Mouse (Mus musculus): ENCODE measurements at regions not wholly inside any gene's neighbourhood (a gene's known extent, or its start where the extent isn't known, plus 50 kb on each side); places are given as distances from the start of the nearest gene placed in this dataset.

- in situ Hi-C loops (cut with MboI; ENCODE audit: low sequenced_read_pairs in 2 of 2, unreplicated experiment in 2 of 2), result loop anchor here (5.0 to 25.0 kb wide), 4 partner anchors 121 to 632 kb away; no protein-coding TSS in a partner anchor
- TF ChIP-seq ZC3H11A (IDR thresholded peaks at IDR 0.05; ENCODE audit: borderline replicate concordance, low read depth, low read length) (peak; percentile 71; the same call in 1 of the 2 replicates), ZNF384 (IDR thresholded peaks at IDR 0.05; ENCODE audit: low read depth, low read length) (no peak), MAFK (IDR thresholded peaks at IDR 0.05; ENCODE audit: insufficient read depth, low read depth, low read length) (no peak), CHD2 (IDR thresholded peaks at IDR 0.05; ENCODE audit: low read depth, low read length) (no peak), HCFC1 (IDR thresholded peaks at IDR 0.05; ENCODE audit: borderline replicate concordance, insufficient read depth, low read length) (no peak)
- Histone ChIP-seq H3K4me3 (ENCODE audit: insufficient read depth in 1 of 2, low read depth in 1 of 2, low read length in 2 of 2, poor library complexity in 1 of 2, severe bottlenecking in 1 of 2) (no peak overlapping the region), H3K27ac (ENCODE audit: insufficient read depth, low read depth, low read length, poor library complexity, severe bottlenecking) (no peak overlapping the region), H3K9me3 (ENCODE audit: control insufficient read depth, insufficient read depth, low read depth, low read length) (no peaks in the 10 kb centered on the region), H3K9ac (ENCODE audit: insufficient read depth, low read depth, low read length, poor library complexity, severe bottlenecking) (no peak overlapping the region), H3K4me1 (ENCODE audit: control insufficient read depth in 2 of 2, insufficient read depth in 2 of 2, low read length in 2 of 2, poor library complexity in 1 of 2) (no peaks in the 10 kb centered on the region), H3K36me3 (ENCODE audit: control insufficient read depth, insufficient read depth, low read length, poor library complexity, severe bottlenecking) (no peaks in the 10 kb centered on the region)
- peak; percentile 66 for DNase-seq (ENCODE audit: low read depth, low spot score)
Observed at GRCm38 (mm10) chr5:74943737-74944403, 100.7 kb downstream of the Chic2 start.

- Histone ChIP-seq H3K27ac (ENCODE audit: insufficient read depth, low read depth, low read length, poor library complexity, severe bottlenecking) (no peak overlapping the region), H3K9me3 (ENCODE audit: control insufficient read depth, insufficient read depth, low read depth, low read length) (no peaks in the 10 kb centered on the region), H3K4me3 (ENCODE audit: insufficient read depth in 1 of 2, low read depth in 1 of 2, low read length in 2 of 2, poor library complexity in 1 of 2, severe bottlenecking in 1 of 2) (no peak overlapping the region), H3K36me3 (ENCODE audit: control insufficient read depth, insufficient read depth, low read length, poor library complexity, severe bottlenecking) (no peaks in the 10 kb centered on the region), H3K9ac (ENCODE audit: insufficient read depth, low read depth, low read length, poor library complexity, severe bottlenecking) (no peak overlapping the region), H3K4me1 (ENCODE audit: control insufficient read depth in 2 of 2, insufficient read depth in 2 of 2, low read length in 2 of 2, poor library complexity in 1 of 2) (no peaks in the 10 kb centered on the region)
- in situ Hi-C loops (cut with MboI; ENCODE audit: low sequenced_read_pairs in 2 of 2, unreplicated experiment in 2 of 2), result loop anchor here (5.0 to 25.0 kb wide), 4 partner anchors 123 to 629 kb away; no protein-coding TSS in a partner anchor
- no peak for DNase-seq (ENCODE audit: low read depth, low spot score)
- TF ChIP-seq HCFC1 (IDR thresholded peaks at IDR 0.05; ENCODE audit: borderline replicate concordance, insufficient read depth, low read length), result no peak
- no peak for TF ChIP-seq CHD2 (IDR thresholded peaks at IDR 0.05; ENCODE audit: low read depth, low read length)
- no peak for TF ChIP-seq MAFK (IDR thresholded peaks at IDR 0.05; ENCODE audit: insufficient read depth, low read depth, low read length)
- no peak for TF ChIP-seq ZC3H11A (IDR thresholded peaks at IDR 0.05; ENCODE audit: borderline replicate concordance, low read depth, low read length)
- TF ChIP-seq ZNF384 (IDR thresholded peaks at IDR 0.05; ENCODE audit: low read depth, low read length), result no peak
Observed at GRCm38 (mm10) chr5:74941426-74941825, 103.1 kb downstream of the Chic2 start.

- in situ Hi-C loops (cut with MboI; ENCODE audit: low sequenced_read_pairs in 2 of 2, unreplicated experiment in 2 of 2), result loop anchor here in 1 of 2 experiments (25.0 kb wide), 1 partner anchor 625 kb away; no protein-coding TSS in a partner anchor
- Histone ChIP-seq H3K9me3 (ENCODE audit: control insufficient read depth, insufficient read depth, low read depth, low read length) (no peaks in the 10 kb centered on the region), H3K9ac (ENCODE audit: insufficient read depth, low read depth, low read length, poor library complexity, severe bottlenecking) (no peak overlapping the region), H3K27ac (ENCODE audit: insufficient read depth, low read depth, low read length, poor library complexity, severe bottlenecking) (no peak overlapping the region), H3K4me1 (ENCODE audit: control insufficient read depth in 2 of 2, insufficient read depth in 2 of 2, low read length in 2 of 2, poor library complexity in 1 of 2) (no peaks in the 10 kb centered on the region), H3K36me3 (ENCODE audit: control insufficient read depth, insufficient read depth, low read length, poor library complexity, severe bottlenecking) (no peaks in the 10 kb centered on the region), H3K4me3 (ENCODE audit: insufficient read depth in 1 of 2, low read depth in 1 of 2, low read length in 2 of 2, poor library complexity in 1 of 2, severe bottlenecking in 1 of 2) (no peak overlapping the region)
- DNase-seq (ENCODE audit: low read depth, low spot score), result no peak
- no peak for TF ChIP-seq ZNF384 (IDR thresholded peaks at IDR 0.05; ENCODE audit: low read depth, low read length)
- no peak for TF ChIP-seq HCFC1 (IDR thresholded peaks at IDR 0.05; ENCODE audit: borderline replicate concordance, insufficient read depth, low read length)
- TF ChIP-seq CHD2 (IDR thresholded peaks at IDR 0.05; ENCODE audit: low read depth, low read length), result no peak
- no peak for TF ChIP-seq ZC3H11A (IDR thresholded peaks at IDR 0.05; ENCODE audit: borderline replicate concordance, low read depth, low read length)
- TF ChIP-seq MAFK (IDR thresholded peaks at IDR 0.05; ENCODE audit: insufficient read depth, low read depth, low read length), result no peak
Observed at GRCm38 (mm10) chr5:74937416-74937940, 107.1 kb downstream of the Chic2 start.

GRCm38 (mm10) chr5:74936087-74936486, 108.5 kb downstream of the Chic2 start:
- TF ChIP-seq MAFK (IDR thresholded peaks at IDR 0.05; ENCODE audit: insufficient read depth, low read depth, low read length), result no peak
- TF ChIP-seq HCFC1 (IDR thresholded peaks at IDR 0.05; ENCODE audit: borderline replicate concordance, insufficient read depth, low read length), result no peak
- TF ChIP-seq CHD2 (IDR thresholded peaks at IDR 0.05; ENCODE audit: low read depth, low read length), result no peak
- TF ChIP-seq ZNF384 (IDR thresholded peaks at IDR 0.05; ENCODE audit: low read depth, low read length), result no peak
- TF ChIP-seq ZC3H11A (IDR thresholded peaks at IDR 0.05; ENCODE audit: borderline replicate concordance, low read depth, low read length), result no peak
- no peaks in the 10 kb centered on the region for H3K4me1 ChIP-seq (ENCODE audit: control insufficient read depth in 2 of 2, insufficient read depth in 2 of 2, low read length in 2 of 2, poor library complexity in 1 of 2)
- H3K9me3 ChIP-seq (ENCODE audit: control insufficient read depth, insufficient read depth, low read depth, low read length), result no peaks in the 10 kb centered on the region
- DNase-seq (ENCODE audit: low read depth, low spot score), result no peak
- in situ Hi-C loops (cut with MboI; ENCODE audit: low sequenced_read_pairs in 2 of 2, unreplicated experiment in 2 of 2), result loop anchor here in 1 of 2 experiments (25.0 kb wide), 1 partner anchor 624 kb away; no protein-coding TSS in a partner anchor
- no peaks in the 10 kb centered on the region for H3K36me3 ChIP-seq (ENCODE audit: control insufficient read depth, insufficient read depth, low read length, poor library complexity, severe bottlenecking)
- no peak overlapping the region for H3K9ac ChIP-seq (ENCODE audit: insufficient read depth, low read depth, low read length, poor library complexity, severe bottlenecking)
- no peak overlapping the region for H3K27ac ChIP-seq (ENCODE audit: insufficient read depth, low read depth, low read length, poor library complexity, severe bottlenecking)
- no peak overlapping the region for H3K4me3 ChIP-seq (ENCODE audit: insufficient read depth in 1 of 2, low read depth in 1 of 2, low read length in 2 of 2, poor library complexity in 1 of 2, severe bottlenecking in 1 of 2)
